Mouse (Mus musculus): ENCODE data around the gene Spred2. TPM values are rescaled to one million over a fixed set of nuclear protein-coding genes. Genes with fewer than 3 reads are reported as not detected.

Spred2 gene
- polyA plus RNA-seq, 2 experiments = 8.5 to 25.4 TPM

DNA sequence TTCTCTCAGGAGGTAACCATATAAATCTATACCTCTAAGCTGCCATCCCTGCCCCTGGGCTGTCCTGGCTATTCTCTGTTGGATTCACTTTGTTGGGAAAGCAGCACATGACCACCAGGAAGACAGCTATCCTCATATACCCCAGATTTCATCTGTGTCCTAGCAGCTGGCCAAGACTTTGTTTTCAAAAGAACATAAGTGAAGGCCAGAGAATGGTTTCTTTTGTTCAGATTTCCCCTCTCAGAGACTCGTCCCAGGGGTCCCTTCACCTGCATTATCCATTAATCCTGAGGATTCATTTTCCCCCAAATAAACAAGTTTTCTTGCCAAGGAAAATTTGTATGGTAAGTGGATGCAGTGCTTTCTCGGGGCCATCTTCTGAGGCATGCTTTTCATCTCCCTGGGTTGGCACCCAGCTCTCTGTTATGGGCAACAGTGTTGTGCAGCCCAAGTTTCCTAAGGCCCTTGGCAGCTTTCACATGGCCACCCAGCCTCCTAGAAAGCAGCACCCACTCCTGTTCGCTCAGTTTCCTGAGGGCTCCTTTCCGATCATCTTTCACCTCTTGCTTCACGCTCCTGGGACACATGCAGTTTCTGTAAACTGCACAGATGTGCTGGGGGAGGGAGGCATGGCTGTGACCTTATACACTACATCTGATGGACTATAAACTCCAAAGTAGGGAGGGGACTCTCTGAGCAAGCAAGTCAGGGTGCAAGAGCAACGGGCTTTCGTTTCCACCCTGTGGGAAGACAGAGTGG is 49.0 kb downstream of the Spred2 start:
- no peak for TF ChIP-seq POLR2A (IDR thresholded peaks at IDR 0.05; ENCODE audit: borderline replicate concordance, extremely low read depth, insufficient read depth, insufficient read length)
- 49% methylated on average over 7 of the region's 7 CpGs for WGBS
- H3K36me3 ChIP-seq (ENCODE audit: control insufficient read depth, insufficient read depth, low read length) = no peaks in the 10 kb centered on the region
- DNase-seq (ENCODE audit: low spot score) = no peak
- no peaks in the 10 kb centered on the region for H3K27me3 ChIP-seq (ENCODE audit: control insufficient read depth, insufficient read depth, low read length)
- H3K27ac ChIP-seq (replicated peaks; ENCODE audit: low read depth, low read length) = no peak overlapping the region
- H3K9ac ChIP-seq (ENCODE audit: low read depth, low read length, severe bottlenecking) = no peak overlapping the region
- no peaks in the 10 kb centered on the region for H3K9me3 ChIP-seq (ENCODE audit: control insufficient read depth, low read length)
- no peak overlapping the region for H3K4me2 ChIP-seq (replicated peaks; ENCODE audit: low read depth, low read length, severe bottlenecking)
- H3K4me3 ChIP-seq (replicated peaks; ENCODE audit: low read length) = no peak overlapping the region
- peaks cover 21% of the 10 kb centered on the region for H3K4me1 ChIP-seq (ENCODE audit: control insufficient read depth, insufficient read depth, low read length)
- ATAC-seq (ENCODE audit: low FRiP score, low read depth) = no peak; the same call in 1 of the 2 replicates

- no peaks in the 10 kb centered on the region for H3K9me3 ChIP-seq (ENCODE audit: control insufficient read depth, low read length)
- H3K27me3 ChIP-seq (ENCODE audit: control insufficient read depth, insufficient read depth, low read length) = no peaks in the 10 kb centered on the region
- H3K36me3 ChIP-seq (ENCODE audit: control insufficient read depth, insufficient read depth, low read length) = no peaks in the 10 kb centered on the region
- no peak for TF ChIP-seq POLR2A (IDR thresholded peaks at IDR 0.05; ENCODE audit: borderline replicate concordance, extremely low read depth, insufficient read depth, insufficient read length)
- H3K4me1 ChIP-seq (ENCODE audit: control insufficient read depth, insufficient read depth, low read length) = peaks cover 33% of the 10 kb centered on the region
- H3K4me2 ChIP-seq (replicated peaks; ENCODE audit: low read depth, low read length, severe bottlenecking) = no peak overlapping the region
- DNase-seq (ENCODE audit: low spot score) (no peak), ATAC-seq (ENCODE audit: low FRiP score, low read depth) (no peak)
- H3K27ac ChIP-seq (replicated peaks; ENCODE audit: low read depth, low read length) = no peak overlapping the region
- H3K4me3 ChIP-seq (replicated peaks; ENCODE audit: low read length) = no peak overlapping the region
- H3K9ac ChIP-seq (ENCODE audit: low read depth, low read length, severe bottlenecking) = no peak overlapping the region
- WGBS = 94% methylated on average over 2 of the region's 2 CpGs
Measured at GRCm38 (mm10) chr11:19976032-19976431, 51.9 kb downstream of the Spred2 start.

- ATAC-seq (ENCODE audit: low FRiP score, low read depth) = no peak
- no peaks in the 10 kb centered on the region for H3K36me3 ChIP-seq (ENCODE audit: control insufficient read depth, insufficient read depth, low read length)
- TF ChIP-seq POLR2A (IDR thresholded peaks at IDR 0.05; ENCODE audit: borderline replicate concordance, extremely low read depth, insufficient read depth, insufficient read length) = no peak
- H3K9me3 ChIP-seq (ENCODE audit: control insufficient read depth, low read length) = no peaks in the 10 kb centered on the region
- no peak overlapping the region for H3K27ac ChIP-seq (replicated peaks; ENCODE audit: low read depth, low read length)
- no peak overlapping the region for H3K9ac ChIP-seq (ENCODE audit: low read depth, low read length, severe bottlenecking)
- no peak overlapping the region for H3K4me3 ChIP-seq (replicated peaks; ENCODE audit: low read length)
- H3K27me3 ChIP-seq (ENCODE audit: control insufficient read depth, insufficient read depth, low read length) = no peaks in the 10 kb centered on the region
- DNase-seq (ENCODE audit: low spot score) = no peak
- 67% methylated on average over 2 of the region's 2 CpGs for WGBS
- H3K4me2 ChIP-seq (replicated peaks; ENCODE audit: low read depth, low read length, severe bottlenecking) = no peak overlapping the region
- H3K4me1 ChIP-seq (ENCODE audit: control insufficient read depth, insufficient read depth, low read length) = peaks cover 36% of the 10 kb centered on the region
Measured at GRCm38 (mm10) chr11:19977687-19978086, 53.5 kb downstream of the Spred2 start.

GRCm38 (mm10) chr11:19979338-19979737 is 55.2 kb downstream of the Spred2 start:
- peak; percentile 30 for DNase-seq (ENCODE audit: low spot score)
- no peak for ATAC-seq (ENCODE audit: low FRiP score, low read depth)
- no peak overlapping the region for H3K4me2 ChIP-seq (replicated peaks; ENCODE audit: low read depth, low read length, severe bottlenecking)

DNA sequence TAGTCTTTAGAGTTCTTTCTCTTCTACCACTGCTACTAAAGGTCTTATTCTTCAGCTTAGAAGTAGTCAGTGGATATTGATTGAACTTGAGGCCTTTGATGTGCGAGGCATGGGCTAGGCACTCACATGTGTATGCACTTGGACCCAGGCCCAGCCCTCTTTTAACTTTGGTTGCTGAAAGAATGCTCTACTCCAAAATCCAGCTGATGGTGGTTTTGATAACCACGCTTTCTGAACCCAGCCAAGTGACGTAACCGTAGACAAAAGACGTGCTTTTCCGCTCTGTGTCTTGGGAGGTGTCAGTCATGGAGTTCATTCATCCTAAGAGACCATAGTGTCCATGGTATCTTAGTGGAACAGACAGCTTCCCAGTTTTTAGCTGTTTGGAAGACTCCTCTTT is 57.9 kb downstream of the Spred2 start:
- Histone ChIP-seq H3K4me2 (replicated peaks; ENCODE audit: low read depth, low read length, severe bottlenecking) (no peak overlapping the region), H3K27me3 (ENCODE audit: control insufficient read depth, insufficient read depth, low read length) (no peaks in the 10 kb centered on the region), H3K4me3 (replicated peaks; ENCODE audit: low read length) (no peak overlapping the region), H3K4me1 (ENCODE audit: control insufficient read depth, insufficient read depth, low read length) (peaks cover 46% of the 10 kb centered on the region), H3K9ac (ENCODE audit: low read depth, low read length, severe bottlenecking) (no peak overlapping the region), H3K27ac (replicated peaks; ENCODE audit: low read depth, low read length) (no peak overlapping the region), H3K36me3 (ENCODE audit: control insufficient read depth, insufficient read depth, low read length) (no peaks in the 10 kb centered on the region), H3K9me3 (ENCODE audit: control insufficient read depth, low read length) (no peaks in the 10 kb centered on the region)
- peak; percentile 74 for DNase-seq (ENCODE audit: low spot score)
- TF ChIP-seq POLR2A (IDR thresholded peaks at IDR 0.05; ENCODE audit: borderline replicate concordance, extremely low read depth, insufficient read depth, insufficient read length) = no peak
- ATAC-seq (ENCODE audit: low FRiP score, low read depth) = no peak
- 51% methylated on average over 6 of the region's 6 CpGs for WGBS

More at GRCm38 (mm10) chr11:19979338-19979737, 55.2 kb downstream of the Spred2 start:
- no peak overlapping the region for H3K27ac ChIP-seq (replicated peaks; ENCODE audit: low read depth, low read length)
- 62% methylated on average over 14 of the region's 14 CpGs for WGBS
- H3K36me3 ChIP-seq (ENCODE audit: control insufficient read depth, insufficient read depth, low read length) = no peaks in the 10 kb centered on the region
- no peak for TF ChIP-seq POLR2A (IDR thresholded peaks at IDR 0.05; ENCODE audit: borderline replicate concordance, extremely low read depth, insufficient read depth, insufficient read length)
- H3K4me3 ChIP-seq (replicated peaks; ENCODE audit: low read length) = no peak overlapping the region
- no peaks in the 10 kb centered on the region for H3K27me3 ChIP-seq (ENCODE audit: control insufficient read depth, insufficient read depth, low read length)
- no peaks in the 10 kb centered on the region for H3K9me3 ChIP-seq (ENCODE audit: control insufficient read depth, low read length)
- H3K4me1 ChIP-seq (ENCODE audit: control insufficient read depth, insufficient read depth, low read length) = peaks cover 32% of the 10 kb centered on the region
- no peak overlapping the region for H3K9ac ChIP-seq (ENCODE audit: low read depth, low read length, severe bottlenecking)

All from limb, embryonic 14.5 days (tissue).